Mouse (Mus musculus) forebrain, embryonic 10.5 days (tissue): ENCODE data around the gene Ebpl. TPM values are rescaled to one million over a fixed set of nuclear protein-coding genes. Genes with fewer than 3 reads are reported as not detected.

Experiments
- DNase-seq: peaks from one replicate; pipeline ENCODE4 v3.0.0-alpha.2; 2017; ENCODE audit warnings: low spot score; ENCODE audit errors: extremely low spot score
- H3K27ac ChIP-seq: fragments of 300-500 bp; sonication (generic); 2 replicates; pipeline ENCODE4 v1.5.1; 2016; ENCODE audit warnings: mild to moderate bottlenecking
- H3K27me3 ChIP-seq: fragments of 300-500 bp; sonication (generic); 2 replicates; pipeline ENCODE4 v1.6.1; 2016; ENCODE audit warnings: mild to moderate bottlenecking; ENCODE audit not compliant: poor library complexity, severe bottlenecking
- H3K36me3 ChIP-seq: fragments of 300-500 bp; sonication (generic); replicated peaks from 2 replicates; pipeline ENCODE4 v1.6.1; 2016; ENCODE audit warnings: mild to moderate bottlenecking, moderate library complexity
- H3K4me1 ChIP-seq: fragments of 300-500 bp; sonication (generic); 2 replicates; pipeline ENCODE4 v1.6.1; 2016
- H3K4me3 ChIP-seq: fragments of 300-500 bp; sonication (generic); 2 replicates; pipeline ENCODE4 v1.5.1; 2016; ENCODE audit warnings: mild to moderate bottlenecking, moderate library complexity
- H3K9me3 ChIP-seq: fragments of 300-500 bp; sonication (generic); 2 replicates; pipeline ENCODE4 v1.6.1; 2016; ENCODE audit warnings: mild to moderate bottlenecking, moderate library complexity
- WGBS: fragments of 180-500 bp; shearing (Covaris S2); methylation state at CpG from one replicate; pipeline ENCODE4 v1.1.7; 2016; 5-methylcytosine and 5-hydroxymethylcytosine counted together
- polyA plus RNA-seq: library from polyadenylated mRNA; unstranded; fragments of >200 nt; fragmentation: Nextera tagmentation; extraction: Ambion mirVana; gene quantifications from 2 replicates; pipeline ENCODE4 v1.2.1, GENCODE M21; 2016

Gene Ebpl
- polyA plus RNA-seq, 1 experiment from 2014 or later = 9.1 TPM

DNA sequence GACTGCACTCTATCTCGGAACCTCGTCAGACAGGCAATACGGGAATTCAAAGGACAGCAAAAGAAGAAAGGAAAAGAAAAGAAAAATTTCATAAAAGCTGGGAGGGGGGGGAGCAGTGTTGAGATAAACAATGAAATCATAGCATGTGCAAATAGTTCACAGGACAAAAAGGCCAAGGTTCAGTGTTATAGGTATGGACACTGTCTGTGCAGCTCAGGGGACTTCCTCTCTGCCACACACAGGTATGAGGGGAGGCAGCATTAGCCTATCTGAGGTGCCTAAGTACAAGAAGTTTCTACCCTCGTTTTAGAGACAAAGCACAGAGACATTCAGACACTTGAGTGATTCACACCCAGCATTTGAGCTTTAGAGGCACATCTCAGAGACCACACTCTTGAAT, 39.0 kb downstream of the Ebpl start:
- no peak for DNase-seq
- H3K27ac ChIP-seq = no peak overlapping the region
- H3K4me3 ChIP-seq = no peak overlapping the region
- no peaks in the 10 kb centered on the region for H3K36me3 ChIP-seq
- H3K27me3 ChIP-seq = no peaks in the 10 kb centered on the region
- 93% methylated on average over 4 of the region's 4 CpGs for WGBS
- H3K9me3 ChIP-seq = peaks cover 10% of the 10 kb centered on the region; the same call in 1 of the 2 replicates
- no peaks in the 10 kb centered on the region for H3K4me1 ChIP-seq

DNA sequence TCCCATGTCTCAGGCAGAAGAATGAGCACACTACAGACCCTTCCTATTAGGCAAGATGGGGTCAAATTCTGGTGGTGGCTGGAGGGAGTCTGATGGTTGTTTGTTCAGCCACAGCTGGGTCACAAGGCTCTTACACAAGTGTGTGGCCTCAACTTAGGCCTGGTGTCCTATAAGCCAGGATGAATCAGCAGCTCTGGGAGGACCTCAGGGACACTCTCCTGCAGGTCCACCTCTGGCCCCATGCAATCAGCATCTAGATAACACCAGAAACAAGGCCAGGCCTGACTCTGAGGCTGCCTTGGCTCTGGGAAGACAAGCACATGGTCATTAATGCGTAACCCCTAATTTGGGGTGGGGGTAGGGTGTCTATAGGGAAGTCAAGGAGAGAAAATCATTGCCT, 39.5 kb downstream of the Ebpl start:
- H3K27ac ChIP-seq = no peak overlapping the region
- no peaks in the 10 kb centered on the region for H3K36me3 ChIP-seq
- no peak for DNase-seq
- no peaks in the 10 kb centered on the region for H3K27me3 ChIP-seq
- 92% methylated on average over 1 of the region's 1 CpGs for WGBS
- H3K9me3 ChIP-seq = peaks cover 10% of the 10 kb centered on the region; the same call in 1 of the 2 replicates
- H3K4me1 ChIP-seq = no peaks in the 10 kb centered on the region
- no peak overlapping the region for H3K4me3 ChIP-seq

DNA sequence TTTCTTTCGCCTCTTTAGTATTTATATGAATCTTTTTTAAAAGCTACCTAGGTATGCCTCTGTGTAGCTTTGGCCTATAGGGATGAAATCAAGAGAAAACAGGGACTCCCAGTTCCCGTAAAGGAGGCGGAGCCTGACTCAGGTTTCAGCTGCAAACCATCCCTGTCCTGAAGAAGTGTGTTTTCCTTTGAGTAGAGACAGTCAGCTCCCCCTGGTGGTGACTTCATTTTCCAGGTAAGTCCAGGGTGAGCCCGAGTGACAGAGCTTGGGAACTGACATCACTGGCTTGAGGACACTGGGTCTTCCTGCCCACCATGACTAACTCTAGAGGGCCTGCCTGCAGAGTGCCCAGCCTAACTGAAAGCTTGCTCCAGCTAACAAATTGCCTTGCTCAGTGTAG, 43.4 kb downstream of the Ebpl start:
- 35% methylated on average over 4 of the region's 4 CpGs for WGBS

DNA sequence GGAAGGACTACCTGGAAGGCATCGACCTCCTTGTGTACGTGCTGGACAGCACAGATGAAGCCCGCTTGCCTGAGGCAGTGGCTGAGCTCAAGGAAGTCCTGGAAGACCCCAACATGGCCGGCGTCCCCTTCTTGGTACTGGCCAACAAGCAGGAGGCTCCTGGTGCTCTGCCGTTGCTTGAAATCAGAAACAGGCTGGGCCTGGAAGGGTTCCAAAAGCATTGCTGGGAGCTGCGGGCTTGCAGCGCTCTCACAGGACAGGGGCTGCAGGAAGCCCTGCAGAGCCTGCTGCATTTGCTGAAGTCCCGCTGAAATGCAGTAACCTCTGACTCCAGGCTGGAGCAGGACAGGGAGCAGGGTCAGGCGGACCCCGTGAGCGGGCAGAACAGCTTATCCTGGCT, 49.3 kb downstream of the Ebpl start:
- no peak overlapping the region for H3K4me3 ChIP-seq
- WGBS = 77% methylated on average over 12 of the region's 12 CpGs
- H3K27ac ChIP-seq = peak overlapping the region; percentile 2; the same call in 1 of the 2 replicates
- H3K9me3 ChIP-seq = no peaks in the 10 kb centered on the region
- DNase-seq = no peak
- H3K27me3 ChIP-seq = no peaks in the 10 kb centered on the region
- no peaks in the 10 kb centered on the region for H3K36me3 ChIP-seq
- H3K4me1 ChIP-seq = peaks cover 6% of the 10 kb centered on the region; the same call in 1 of the 2 replicates

More for the DNA sequence above, 43.4 kb downstream of the Ebpl start:
- H3K36me3 ChIP-seq = no peaks in the 10 kb centered on the region
- no peaks in the 10 kb centered on the region for H3K27me3 ChIP-seq
- peak; percentile 51 for DNase-seq
- H3K27ac ChIP-seq = no peak overlapping the region
- no peaks in the 10 kb centered on the region for H3K9me3 ChIP-seq
- H3K4me3 ChIP-seq = no peak overlapping the region
- H3K4me1 ChIP-seq = no peaks in the 10 kb centered on the region

DNA sequence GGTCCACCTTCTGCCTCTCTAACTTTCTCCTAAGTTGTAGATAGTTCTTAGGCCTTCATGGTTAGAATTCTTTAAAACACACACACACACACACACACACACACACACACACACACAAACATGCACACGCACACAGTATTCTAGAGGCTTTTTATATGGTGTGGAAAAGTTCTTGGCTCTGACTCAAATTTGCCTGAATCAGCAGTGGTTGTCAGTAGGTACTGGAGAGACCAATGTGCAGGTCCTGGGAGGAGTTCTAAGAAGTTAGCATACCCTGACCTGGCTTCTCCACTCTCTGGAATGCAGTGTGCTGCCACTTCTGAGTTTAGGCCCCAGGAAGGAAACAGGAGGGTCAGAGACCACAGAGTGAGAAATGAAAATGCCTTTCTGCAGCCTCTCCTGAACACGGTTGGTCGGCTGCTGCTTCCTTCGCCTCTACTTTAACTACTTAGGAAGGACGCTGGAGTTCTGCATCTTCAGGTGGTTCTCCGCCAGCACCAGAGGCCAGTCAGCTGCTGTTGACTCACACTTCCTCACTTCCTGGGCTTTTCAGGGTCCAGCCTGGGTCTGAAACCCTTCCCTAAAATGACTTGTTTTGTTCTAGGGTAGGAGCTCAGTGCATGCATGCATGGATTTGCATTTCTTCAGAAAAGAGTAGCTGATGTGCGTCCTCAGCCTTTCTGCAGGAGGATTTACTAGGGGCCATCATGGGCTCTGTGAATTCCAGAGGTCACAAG, 50.0 kb downstream of the Ebpl start:
- no peak for DNase-seq
- H3K27ac ChIP-seq = no peak overlapping the region
- peaks cover 6% of the 10 kb centered on the region; the same call in 1 of the 2 replicates for H3K4me1 ChIP-seq
- H3K4me3 ChIP-seq = no peak overlapping the region
- H3K27me3 ChIP-seq = no peaks in the 10 kb centered on the region
- H3K36me3 ChIP-seq = no peaks in the 10 kb centered on the region
- WGBS = 79% methylated on average over 7 of the region's 7 CpGs
- H3K9me3 ChIP-seq = no peaks in the 10 kb centered on the region

DNA sequence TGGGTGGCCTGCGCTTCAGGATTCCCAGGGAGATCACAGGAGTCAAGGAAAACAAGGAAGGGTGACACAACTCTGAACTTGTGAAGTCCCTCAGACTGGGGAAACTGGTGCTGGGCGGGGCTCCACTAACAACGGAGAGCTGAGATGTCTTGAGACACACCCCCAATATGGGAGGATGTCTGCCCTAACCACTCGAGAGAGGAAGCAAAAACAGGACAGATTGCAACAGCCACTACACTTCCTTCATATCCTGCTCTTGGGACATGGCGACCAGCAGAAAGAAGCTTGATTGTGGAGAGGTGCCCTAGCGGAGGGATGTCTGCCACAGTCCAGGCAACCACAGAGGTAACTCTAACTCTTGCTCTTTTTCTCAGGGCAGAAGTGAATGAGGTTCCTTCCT, 50.6 kb downstream of the Ebpl start, which contains the start of gene Arl11:
Gene Arl11 (plus strand): TSS at position 161 of the 400 bp plus-strand sequence.
- H3K27me3 ChIP-seq = no peaks in the 10 kb centered on the region
- peaks cover 6% of the 10 kb centered on the region; the same call in 1 of the 2 replicates for H3K4me1 ChIP-seq
- no peak within 1 kb of the TSS for H3K4me3 ChIP-seq
- no peak within 1 kb of the TSS for H3K27ac ChIP-seq
- no peak for DNase-seq
- WGBS = 73% methylated on average over 6 of the region's 6 CpGs
- H3K36me3 ChIP-seq = no peaks in the 10 kb centered on the region
- H3K9me3 ChIP-seq = no peaks in the 10 kb centered on the region

DNA sequence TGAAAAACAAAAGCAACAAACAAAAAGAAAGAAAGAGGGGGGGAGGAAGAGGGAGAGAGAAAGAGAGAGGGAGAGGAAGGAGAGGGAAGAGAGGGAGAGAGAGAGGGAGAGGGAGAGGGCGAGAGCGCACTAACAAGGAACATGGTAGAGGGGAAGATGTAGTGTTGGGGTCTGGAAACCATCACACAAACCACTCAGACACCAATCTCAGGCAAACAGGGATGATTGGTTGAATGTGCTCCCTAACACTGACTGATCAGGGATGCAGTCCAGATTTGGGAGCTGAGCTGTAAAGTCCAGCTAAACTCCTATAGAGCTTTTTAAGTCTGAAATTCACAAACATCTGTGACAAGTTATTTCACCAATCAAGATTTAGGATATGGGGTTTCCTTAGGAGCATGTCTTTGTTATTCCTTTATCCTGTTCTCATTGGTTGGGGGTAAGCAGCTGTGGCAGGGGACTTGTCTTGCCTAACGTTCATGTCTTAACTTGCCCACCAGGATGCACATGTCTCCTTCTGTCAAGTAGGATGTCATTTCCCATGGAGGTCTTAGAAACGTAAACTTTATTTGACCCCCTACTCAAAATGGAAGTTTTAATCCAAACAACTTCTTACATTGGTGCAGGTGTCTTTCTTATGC, 56.1 kb downstream of the Ebpl start:
- Histone ChIP-seq H3K9me3 (no peaks in the 10 kb centered on the region), H3K4me1 (no peaks in the 10 kb centered on the region), H3K27ac (no peak overlapping the region), H3K36me3 (no peaks in the 10 kb centered on the region), H3K27me3 (no peaks in the 10 kb centered on the region), H3K4me3 (no peak overlapping the region)
- no peak for DNase-seq
- 86% methylated on average over 4 of the region's 4 CpGs for WGBS

DNA sequence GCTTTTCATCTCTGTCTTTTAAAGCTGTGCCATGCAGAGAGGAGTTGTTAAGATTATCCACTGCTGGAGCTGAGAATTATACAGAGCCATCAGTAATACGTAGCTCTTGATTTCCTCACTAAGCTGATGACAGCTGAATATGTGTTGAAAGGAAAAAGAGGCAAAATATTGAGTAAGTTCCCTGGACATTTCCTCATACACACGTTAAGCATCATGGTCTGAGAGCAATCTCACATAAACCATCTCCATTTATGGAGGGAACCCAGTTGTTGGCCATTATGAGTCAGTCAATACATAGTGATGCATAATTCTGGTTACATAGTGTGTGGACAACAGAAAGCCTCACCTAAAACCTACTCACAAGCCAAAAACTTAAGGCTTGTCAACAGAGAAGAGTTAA, 57.8 kb downstream of the Ebpl start:
- Histone ChIP-seq H3K36me3 (no peaks in the 10 kb centered on the region), H3K9me3 (no peaks in the 10 kb centered on the region), H3K27me3 (no peaks in the 10 kb centered on the region), H3K4me1 (no peaks in the 10 kb centered on the region), H3K27ac (no peak overlapping the region), H3K4me3 (no peak overlapping the region)
- WGBS = 86% methylated on average over 2 of the region's 2 CpGs
- no peak for DNase-seq

DNA sequence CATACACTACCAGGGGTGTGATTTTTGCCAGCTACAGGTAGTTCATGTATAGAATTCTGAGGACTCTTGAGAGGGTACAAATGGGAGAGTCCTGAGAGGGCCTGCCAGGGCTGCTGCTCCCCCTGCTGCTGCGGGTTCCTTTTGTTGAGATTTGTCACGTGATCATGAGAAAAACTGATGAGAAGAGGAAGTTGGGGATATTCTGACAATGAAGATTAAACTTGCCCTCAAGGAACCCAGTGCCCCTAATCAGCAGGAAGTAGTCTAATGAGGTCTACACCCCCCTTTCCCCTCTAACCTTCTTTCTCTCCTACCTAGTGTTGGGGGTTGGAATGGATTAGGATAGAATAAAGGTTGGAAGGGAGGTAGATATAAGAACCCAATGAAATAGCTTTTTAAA, 58.9 kb downstream of the Ebpl start:
- Histone ChIP-seq H3K9me3 (no peaks in the 10 kb centered on the region), H3K4me1 (no peaks in the 10 kb centered on the region), H3K4me3 (no peak overlapping the region), H3K36me3 (no peaks in the 10 kb centered on the region), H3K27ac (no peak overlapping the region), H3K27me3 (no peaks in the 10 kb centered on the region)
- DNase-seq = no peak
- WGBS = 49% methylated on average over 2 of the region's 2 CpGs

DNA sequence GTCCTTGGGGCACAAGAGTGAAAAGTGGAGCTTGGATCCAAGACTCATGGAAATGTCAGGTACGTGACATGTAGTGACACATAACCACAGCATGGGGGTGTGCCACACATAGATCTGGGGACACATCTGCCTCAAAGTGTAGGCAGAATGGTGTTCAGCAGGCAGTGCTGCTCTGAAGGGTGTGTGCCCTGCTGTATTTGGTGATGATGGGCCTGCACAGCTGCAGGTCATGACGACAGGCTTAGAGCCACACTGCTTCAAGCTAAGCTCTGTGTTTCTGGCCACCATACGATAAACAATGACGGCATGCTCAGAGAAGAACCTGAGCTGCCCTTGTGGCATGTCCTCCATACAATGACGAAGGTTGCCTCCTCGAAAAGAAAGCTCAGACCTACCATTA, 60.4 kb downstream of the Ebpl start:
- no peaks in the 10 kb centered on the region for H3K27me3 ChIP-seq
- no peaks in the 10 kb centered on the region for H3K9me3 ChIP-seq
- no peak overlapping the region for H3K4me3 ChIP-seq
- DNase-seq = no peak
- no peaks in the 10 kb centered on the region for H3K36me3 ChIP-seq
- WGBS = 89% methylated on average over 6 of the region's 6 CpGs
- no peaks in the 10 kb centered on the region for H3K4me1 ChIP-seq
- H3K27ac ChIP-seq = no peak overlapping the region

DNA sequence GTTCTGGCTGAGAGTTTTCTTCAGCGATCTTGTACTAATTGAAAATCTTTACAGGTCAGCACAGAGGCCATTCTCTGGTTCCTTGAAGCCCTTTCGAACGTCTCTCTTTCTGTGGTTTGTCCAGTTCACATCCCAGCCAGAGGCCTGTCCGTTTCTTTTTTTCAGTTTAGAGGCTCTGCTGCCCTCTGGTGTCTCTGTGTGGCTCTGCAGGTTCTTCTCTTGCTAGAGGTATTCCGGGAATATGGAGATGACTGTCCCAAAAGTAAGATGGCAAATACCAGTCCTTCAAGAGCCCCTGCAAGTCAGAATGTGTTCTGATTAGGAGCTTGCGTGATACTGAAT, 65.5 kb downstream of the Ebpl start:
- H3K4me3 ChIP-seq = no peak overlapping the region
- no peaks in the 10 kb centered on the region for H3K27me3 ChIP-seq
- H3K4me1 ChIP-seq = no peaks in the 10 kb centered on the region
- WGBS = 17% methylated on average over 6 of the region's 6 CpGs
- DNase-seq = peak; percentile 63
- H3K9me3 ChIP-seq = no peaks in the 10 kb centered on the region
- no peak overlapping the region for H3K27ac ChIP-seq
- H3K36me3 ChIP-seq = no peaks in the 10 kb centered on the region

DNA sequence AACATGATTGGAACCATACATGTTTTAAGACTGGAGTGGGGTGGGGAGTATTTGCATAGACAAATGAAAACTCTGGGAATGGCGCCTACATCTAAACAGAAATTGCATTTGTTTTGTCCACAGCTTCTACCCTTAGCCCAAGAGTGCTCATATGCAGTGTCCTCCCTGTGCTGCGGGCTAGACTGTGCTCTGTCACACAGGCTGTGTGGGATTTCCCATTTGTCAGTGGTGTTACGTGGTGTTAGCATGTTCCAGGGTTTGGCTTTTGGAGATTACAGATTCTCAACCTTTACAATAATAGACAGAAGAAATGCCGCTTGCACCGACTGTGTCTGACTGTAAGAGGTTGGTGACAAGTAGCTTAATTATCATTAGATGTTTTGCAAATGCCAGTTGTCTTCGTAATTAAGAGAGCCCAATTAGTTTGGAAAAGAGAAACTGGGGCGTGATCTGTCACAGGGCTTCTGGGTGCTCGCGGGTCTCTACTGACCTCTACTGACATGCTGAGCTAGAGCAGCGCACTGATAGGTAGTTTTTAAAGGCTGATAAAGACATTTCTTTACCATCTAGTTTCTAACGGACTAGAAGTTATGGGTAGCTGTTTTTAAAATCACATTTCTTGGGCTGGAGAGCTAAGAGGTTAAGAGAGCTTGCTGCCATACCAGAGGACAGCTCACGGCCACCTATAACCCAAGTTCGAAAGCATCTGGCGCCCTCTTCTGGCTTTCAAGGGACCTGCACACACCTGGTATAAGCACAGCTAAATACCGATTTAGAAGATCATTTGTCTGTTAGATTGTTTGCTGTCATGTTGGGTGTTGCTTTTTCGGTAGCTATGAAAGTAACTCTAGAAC, 66.1 kb downstream of the Ebpl start:
- peak; percentile 59 for DNase-seq
- H3K9me3 ChIP-seq = no peaks in the 10 kb centered on the region

DNA sequence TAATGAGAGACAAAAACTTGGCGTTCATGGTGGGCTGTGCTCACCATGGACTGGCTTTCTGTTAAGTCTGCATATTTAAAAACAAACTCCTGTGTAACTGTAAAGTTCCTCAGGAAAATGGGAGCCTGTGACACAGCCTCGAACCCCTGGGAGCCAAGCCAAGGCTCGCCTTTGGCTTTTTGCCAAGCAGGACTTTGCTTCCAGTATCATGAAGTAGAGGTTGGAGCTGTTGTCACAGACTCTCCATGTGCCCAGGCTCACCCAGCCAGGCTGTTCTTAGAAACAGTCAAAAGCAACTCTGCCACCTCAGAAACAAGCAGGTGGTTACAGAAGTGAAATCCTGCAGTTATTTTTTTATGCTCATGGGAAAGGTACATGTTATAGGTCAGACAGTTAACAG, 69.6 kb downstream of the Ebpl start:
- no peak for DNase-seq
- no peak overlapping the region for H3K4me3 ChIP-seq
- 86% methylated on average over 3 of the region's 3 CpGs for WGBS
- no peaks in the 10 kb centered on the region for H3K36me3 ChIP-seq
- no peaks in the 10 kb centered on the region for H3K4me1 ChIP-seq
- H3K27ac ChIP-seq = no peak overlapping the region
- no peaks in the 10 kb centered on the region for H3K27me3 ChIP-seq
- no peaks in the 10 kb centered on the region for H3K9me3 ChIP-seq

More for the DNA sequence above, 66.1 kb downstream of the Ebpl start:
- Histone ChIP-seq H3K27me3 (no peaks in the 10 kb centered on the region), H3K27ac (no peak overlapping the region), H3K4me1 (no peaks in the 10 kb centered on the region), H3K36me3 (no peaks in the 10 kb centered on the region), H3K4me3 (no peak overlapping the region)
- 50% methylated on average over 16 of the region's 16 CpGs for WGBS
